Mouse (Mus musculus): ENCODE measurements at regions not wholly inside any gene's neighbourhood (a gene's known extent, or its start where the extent isn't known, plus 50 kb on each side); places are given as distances from the start of the nearest gene placed in this dataset.
A peak's percentile ranks its signal among the peaks of the same experiment; 100 is the strongest.

GRCm38 (mm10) chr8:11919876-11920275 is 79.6 kb downstream of the Tex29 start:
- Histone ChIP-seq H3K27me3 (ENCODE audit: control insufficient read depth, insufficient read depth, low read length) (no peaks in the 10 kb centered on the region), H3K9ac (replicated peaks; ENCODE audit: low read length) (no peak overlapping the region), H3K9me3 (replicated peaks; ENCODE audit: control insufficient read depth, low read length) (no peaks in the 10 kb centered on the region), H3K4me2 (ENCODE audit: low read depth, low read length) (no peak overlapping the region), H3K4me3 (ENCODE audit: low read depth, low read length) (no peak overlapping the region), H3K27ac (replicated peaks; ENCODE audit: low read depth, low read length) (no peak overlapping the region), H3K36me3 (replicated peaks; ENCODE audit: control insufficient read depth, insufficient read depth, low read depth, low read length) (no peaks in the 10 kb centered on the region), H3K4me1 (ENCODE audit: control insufficient read depth, insufficient read depth, low read length) (0 out of 2 replicates have a peak, but pooled peaks cover 6% of the 10 kb centered on the region)
- ATAC-seq (replicated peaks; ENCODE audit: insufficient number of reproducible peaks, low FRiP score, low TSS enrichment, low read depth) = no peak
- no peak for DNase-seq (ENCODE audit: low spot score)
- WGBS = 92% methylated on average over 2 of the region's 2 CpGs

GRCm38 (mm10) chr8:11923115-11923514 is 82.8 kb downstream of the Tex29 start:
- Histone ChIP-seq H3K36me3 (replicated peaks; ENCODE audit: control insufficient read depth, insufficient read depth, low read depth, low read length) (no peaks in the 10 kb centered on the region), H3K4me1 (ENCODE audit: control insufficient read depth, insufficient read depth, low read length) (no peaks in the 10 kb centered on the region), H3K27me3 (ENCODE audit: control insufficient read depth, insufficient read depth, low read length) (no peaks in the 10 kb centered on the region), H3K9ac (replicated peaks; ENCODE audit: low read length) (no peak overlapping the region), H3K9me3 (replicated peaks; ENCODE audit: control insufficient read depth, low read length) (no peaks in the 10 kb centered on the region), H3K4me3 (ENCODE audit: low read depth, low read length) (no peak overlapping the region), H3K27ac (replicated peaks; ENCODE audit: low read depth, low read length) (no peak overlapping the region), H3K4me2 (ENCODE audit: low read depth, low read length) (no peak overlapping the region)
- WGBS = 82% methylated on average over 7 of the region's 7 CpGs
- ATAC-seq (replicated peaks; ENCODE audit: insufficient number of reproducible peaks, low FRiP score, low TSS enrichment, low read depth) (no peak), DNase-seq (ENCODE audit: low spot score) (no peak)

GRCm38 (mm10) chr8:11924165-11924564 is 83.9 kb downstream of the Tex29 start:
- DNase-seq (ENCODE audit: low spot score) (peak; percentile 69), ATAC-seq (replicated peaks; ENCODE audit: insufficient number of reproducible peaks, low FRiP score, low TSS enrichment, low read depth) (no peak)
- H3K4me1 ChIP-seq (ENCODE audit: control insufficient read depth, insufficient read depth, low read length) = no peaks in the 10 kb centered on the region
- WGBS = 59% methylated on average over 11 of the region's 11 CpGs
- H3K9ac ChIP-seq (replicated peaks; ENCODE audit: low read length) = no peak overlapping the region
- H3K36me3 ChIP-seq (replicated peaks; ENCODE audit: control insufficient read depth, insufficient read depth, low read depth, low read length) = no peaks in the 10 kb centered on the region
- no peaks in the 10 kb centered on the region for H3K9me3 ChIP-seq (replicated peaks; ENCODE audit: control insufficient read depth, low read length)
- H3K4me3 ChIP-seq (ENCODE audit: low read depth, low read length) = no peak overlapping the region
- no peaks in the 10 kb centered on the region for H3K27me3 ChIP-seq (ENCODE audit: control insufficient read depth, insufficient read depth, low read length)
- no peak overlapping the region for H3K27ac ChIP-seq (replicated peaks; ENCODE audit: low read depth, low read length)
- no peak overlapping the region for H3K4me2 ChIP-seq (ENCODE audit: low read depth, low read length)

GRCm38 (mm10) chr8:11942892-11943332 is 102.6 kb downstream of the Tex29 start:
- 14% methylated on average over 6 of the region's 6 CpGs for WGBS
- ATAC-seq (replicated peaks; ENCODE audit: insufficient number of reproducible peaks, low FRiP score, low TSS enrichment, low read depth) = peak; percentile 71; the same call in 1 of the 2 replicates
- H3K4me1 ChIP-seq (ENCODE audit: control insufficient read depth, insufficient read depth, low read length) = no peaks in the 10 kb centered on the region

GRCm38 (mm10) chr8:11947766-11948165 is 107.5 kb downstream of the Tex29 start:
- 89% methylated on average over 8 of the region's 8 CpGs for WGBS
- peaks cover 3% of the 10 kb centered on the region; the same call in 1 of the 2 replicates for H3K9me3 ChIP-seq (replicated peaks; ENCODE audit: control insufficient read depth, low read length)
- H3K27me3 ChIP-seq (ENCODE audit: control insufficient read depth, insufficient read depth, low read length) = no peaks in the 10 kb centered on the region
- no peak for ATAC-seq (replicated peaks; ENCODE audit: insufficient number of reproducible peaks, low FRiP score, low TSS enrichment, low read depth)
- no peak overlapping the region for H3K9ac ChIP-seq (replicated peaks; ENCODE audit: low read length)
- no peak for DNase-seq (ENCODE audit: low spot score)
- H3K27ac ChIP-seq (replicated peaks; ENCODE audit: low read depth, low read length) = no peak overlapping the region
- H3K4me3 ChIP-seq (ENCODE audit: low read depth, low read length) = no peak overlapping the region
- H3K4me2 ChIP-seq (ENCODE audit: low read depth, low read length) = no peak overlapping the region
- no peaks in the 10 kb centered on the region for H3K4me1 ChIP-seq (ENCODE audit: control insufficient read depth, insufficient read depth, low read length)
- no peaks in the 10 kb centered on the region for H3K36me3 ChIP-seq (replicated peaks; ENCODE audit: control insufficient read depth, insufficient read depth, low read depth, low read length)

More at GRCm38 (mm10) chr8:11942892-11943332, 102.6 kb downstream of the Tex29 start:
- no peak overlapping the region for H3K4me2 ChIP-seq (ENCODE audit: low read depth, low read length)
- peak; percentile 85 for DNase-seq (ENCODE audit: low spot score)
- no peaks in the 10 kb centered on the region for H3K9me3 ChIP-seq (replicated peaks; ENCODE audit: control insufficient read depth, low read length)
- no peaks in the 10 kb centered on the region for H3K27me3 ChIP-seq (ENCODE audit: control insufficient read depth, insufficient read depth, low read length)
- no peak overlapping the region for H3K27ac ChIP-seq (replicated peaks; ENCODE audit: low read depth, low read length)
- H3K36me3 ChIP-seq (replicated peaks; ENCODE audit: control insufficient read depth, insufficient read depth, low read depth, low read length) = no peaks in the 10 kb centered on the region
- no peak overlapping the region for H3K9ac ChIP-seq (replicated peaks; ENCODE audit: low read length)
- H3K4me3 ChIP-seq (ENCODE audit: low read depth, low read length) = no peak overlapping the region

- 20% methylated on average over 7 of the region's 7 CpGs for WGBS
- no peak overlapping the region for H3K4me3 ChIP-seq (ENCODE audit: low read depth, low read length)
- H3K27ac ChIP-seq (replicated peaks; ENCODE audit: low read depth, low read length) = no peak overlapping the region
- H3K9me3 ChIP-seq (replicated peaks; ENCODE audit: control insufficient read depth, low read length) = peaks cover 3% of the 10 kb centered on the region; the same call in 1 of the 2 replicates
- ATAC-seq (replicated peaks; ENCODE audit: insufficient number of reproducible peaks, low FRiP score, low TSS enrichment, low read depth) (no peak), DNase-seq (ENCODE audit: low spot score) (no peak)
- no peaks in the 10 kb centered on the region for H3K27me3 ChIP-seq (ENCODE audit: control insufficient read depth, insufficient read depth, low read length)
- H3K4me1 ChIP-seq (ENCODE audit: control insufficient read depth, insufficient read depth, low read length) = no peaks in the 10 kb centered on the region
- H3K36me3 ChIP-seq (replicated peaks; ENCODE audit: control insufficient read depth, insufficient read depth, low read depth, low read length) = no peaks in the 10 kb centered on the region
- no peak overlapping the region for H3K4me2 ChIP-seq (ENCODE audit: low read depth, low read length)
- no peak overlapping the region for H3K9ac ChIP-seq (replicated peaks; ENCODE audit: low read length)
Observed at GRCm38 (mm10) chr8:11956268-11956667, 116.0 kb downstream of the Tex29 start.

- H3K27ac ChIP-seq (replicated peaks; ENCODE audit: low read depth, low read length) = no peak overlapping the region
- peak; percentile 78 for DNase-seq (ENCODE audit: low spot score)
- H3K4me1 ChIP-seq (ENCODE audit: control insufficient read depth, insufficient read depth, low read length) = no peaks in the 10 kb centered on the region
- 69% methylated on average over 7 of the region's 7 CpGs for WGBS
- no peaks in the 10 kb centered on the region for H3K27me3 ChIP-seq (ENCODE audit: control insufficient read depth, insufficient read depth, low read length)
- no peaks in the 10 kb centered on the region for H3K9me3 ChIP-seq (replicated peaks; ENCODE audit: control insufficient read depth, low read length)
- H3K36me3 ChIP-seq (replicated peaks; ENCODE audit: control insufficient read depth, insufficient read depth, low read depth, low read length) = no peaks in the 10 kb centered on the region
- ATAC-seq (replicated peaks; ENCODE audit: insufficient number of reproducible peaks, low FRiP score, low TSS enrichment, low read depth) = peak; percentile 67
- no peak overlapping the region for H3K4me3 ChIP-seq (ENCODE audit: low read depth, low read length)
- H3K9ac ChIP-seq (replicated peaks; ENCODE audit: low read length) = no peak overlapping the region
- no peak overlapping the region for H3K4me2 ChIP-seq (ENCODE audit: low read depth, low read length)
Observed at GRCm38 (mm10) chr8:11957046-11957783, 116.9 kb downstream of the Tex29 start.

- Histone ChIP-seq H3K27ac (replicated peaks; ENCODE audit: low read depth, low read length) (no peak overlapping the region), H3K36me3 (replicated peaks; ENCODE audit: control insufficient read depth, insufficient read depth, low read depth, low read length) (no peaks in the 10 kb centered on the region), H3K9me3 (replicated peaks; ENCODE audit: control insufficient read depth, low read length) (no peaks in the 10 kb centered on the region), H3K4me1 (ENCODE audit: control insufficient read depth, insufficient read depth, low read length) (no peaks in the 10 kb centered on the region), H3K9ac (replicated peaks; ENCODE audit: low read length) (no peak overlapping the region), H3K27me3 (ENCODE audit: control insufficient read depth, insufficient read depth, low read length) (no peaks in the 10 kb centered on the region), H3K4me3 (ENCODE audit: low read depth, low read length) (no peak overlapping the region), H3K4me2 (ENCODE audit: low read depth, low read length) (no peak overlapping the region)
- ATAC-seq (replicated peaks; ENCODE audit: insufficient number of reproducible peaks, low FRiP score, low TSS enrichment, low read depth) = no peak
- 56% methylated on average over 5 of the region's 5 CpGs for WGBS
- DNase-seq (ENCODE audit: low spot score) = no peak
Observed at GRCm38 (mm10) chr8:11958176-11958575, 117.9 kb downstream of the Tex29 start.
